Mouse (Mus musculus): ENCODE data around the gene Tmem59.

Gene Tmem59

DNA sequence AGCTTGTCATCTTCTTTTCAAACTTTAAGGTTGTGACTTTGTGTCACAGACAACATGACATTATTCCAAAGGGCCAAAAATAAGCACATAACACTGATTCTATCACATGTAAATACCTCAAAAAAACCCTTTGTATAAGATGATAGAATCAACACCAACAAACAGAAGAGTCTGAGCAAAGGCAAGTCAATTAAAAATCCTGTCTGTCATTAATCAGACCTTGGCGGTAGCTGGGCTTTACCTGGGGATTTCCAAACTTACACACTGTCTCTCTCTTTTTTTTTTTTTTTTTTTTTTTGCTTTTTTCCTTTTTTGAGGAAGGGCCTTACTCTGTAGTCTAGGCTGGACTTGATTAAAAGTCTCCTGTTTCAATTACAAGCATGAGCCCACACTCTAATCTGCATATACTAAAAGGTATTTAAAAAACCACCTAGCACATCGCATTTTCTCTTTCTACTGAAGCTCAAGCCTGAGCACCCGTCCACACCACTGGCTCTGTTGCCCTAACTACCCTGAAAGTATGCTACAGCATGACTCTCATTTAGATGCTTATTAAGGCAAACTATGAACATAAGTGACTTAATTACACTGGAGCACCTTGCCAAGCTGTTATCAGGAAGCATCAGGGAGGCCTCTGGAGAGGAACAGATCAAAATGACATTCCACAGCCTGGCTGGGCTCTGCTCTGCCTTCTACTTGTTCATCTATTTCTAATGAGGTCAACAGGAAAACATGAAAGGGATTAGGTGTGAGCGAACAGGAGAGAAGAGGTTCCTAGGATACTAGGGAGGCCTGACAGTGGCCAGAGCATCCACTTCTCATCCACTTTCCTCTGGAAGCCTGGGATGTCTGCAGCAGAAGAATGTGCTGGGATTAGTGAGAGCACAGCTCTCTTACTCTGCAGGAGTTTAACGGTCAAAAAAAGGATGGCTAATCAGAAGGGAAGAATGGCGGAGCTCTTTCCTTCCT lies 65.5 kb downstream of the Tmem59 start:
- 68% methylated on average over 6 of the region's 6 CpGs for WGBS

DNA sequence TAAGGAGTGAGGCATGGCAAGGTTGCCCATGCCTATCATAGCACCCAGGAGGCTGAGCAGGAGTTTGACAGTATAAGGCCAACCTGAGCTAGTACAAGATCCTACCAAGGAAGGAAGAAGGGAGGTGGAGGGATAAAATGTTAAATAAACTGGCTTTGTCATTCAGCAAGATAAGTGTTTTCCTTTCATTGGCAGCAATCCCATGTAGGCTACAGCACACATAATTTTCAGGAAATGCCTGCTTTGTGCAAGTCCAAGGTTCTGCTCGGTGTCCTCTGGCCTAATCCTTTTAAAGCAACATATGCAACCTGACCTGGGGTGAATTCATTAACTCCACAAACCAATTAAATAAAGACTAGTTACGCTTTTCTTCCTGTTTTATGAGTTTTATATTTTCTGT lies 67.2 kb downstream of the Tmem59 start:
- WGBS = 48% methylated on average over 2 of the region's 2 CpGs

DNA sequence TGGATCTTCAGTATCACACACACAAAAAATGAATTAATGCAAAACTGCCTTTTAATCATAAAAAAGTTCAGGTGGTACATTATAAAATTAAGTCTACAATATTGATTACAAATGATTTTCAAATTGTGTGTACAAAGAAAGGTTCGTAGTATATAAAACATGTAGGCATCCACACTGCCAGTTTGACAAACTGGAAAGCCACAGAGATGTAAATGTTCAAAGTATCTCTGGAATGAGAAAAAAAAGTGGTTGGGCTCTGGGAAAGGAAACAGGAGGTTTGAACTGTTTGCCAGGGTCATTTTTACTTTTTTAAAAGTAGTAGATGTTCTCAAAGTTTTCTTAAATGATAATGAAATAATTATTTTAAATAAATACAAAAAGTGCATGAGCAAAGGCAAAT lies 67.8 kb downstream of the Tmem59 start:
- 79% methylated on average over 1 of the region's 1 CpGs for WGBS

DNA sequence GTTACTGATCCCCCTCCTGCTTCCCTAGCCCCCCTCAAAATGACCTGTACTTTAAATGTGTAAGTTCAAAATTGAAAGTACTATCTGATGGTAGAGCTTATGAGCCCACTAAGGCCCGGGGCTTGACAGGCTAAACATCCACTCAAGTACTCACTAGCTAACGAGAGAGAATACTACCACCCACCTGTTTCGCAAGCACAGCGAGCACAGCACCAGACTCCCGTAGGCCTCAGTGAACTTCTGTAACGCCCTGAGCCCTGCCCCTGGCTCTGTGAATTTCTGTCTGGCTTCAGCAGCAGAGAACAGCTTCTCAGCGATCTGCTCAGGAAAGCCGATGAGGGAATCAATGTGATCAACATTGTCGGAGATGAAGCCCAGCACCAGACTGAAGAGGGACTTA lies 68.9 kb downstream of the Tmem59 start:
- WGBS = 70% methylated on average over 9 of the region's 9 CpGs

DNA sequence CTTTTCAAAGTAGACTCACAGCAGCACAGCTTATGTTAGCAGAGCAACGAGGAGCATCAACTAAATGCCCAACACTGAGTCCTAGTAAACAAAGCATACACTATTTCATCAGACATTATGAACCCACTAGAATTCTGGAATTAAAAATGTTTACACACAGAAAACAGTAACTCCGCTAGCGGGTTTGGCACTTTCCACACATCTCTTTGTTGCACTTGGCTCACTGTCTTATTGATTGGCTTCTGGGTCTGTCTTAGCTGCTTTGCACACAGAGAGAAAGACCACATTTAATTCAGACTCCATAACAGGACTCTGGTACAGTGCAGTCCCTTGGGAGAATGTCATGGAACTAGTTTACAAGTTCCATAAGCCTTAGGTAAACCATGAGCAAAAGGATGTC lies 69.9 kb downstream of the Tmem59 start:
- 59% methylated on average over 3 of the region's 3 CpGs for WGBS

DNA sequence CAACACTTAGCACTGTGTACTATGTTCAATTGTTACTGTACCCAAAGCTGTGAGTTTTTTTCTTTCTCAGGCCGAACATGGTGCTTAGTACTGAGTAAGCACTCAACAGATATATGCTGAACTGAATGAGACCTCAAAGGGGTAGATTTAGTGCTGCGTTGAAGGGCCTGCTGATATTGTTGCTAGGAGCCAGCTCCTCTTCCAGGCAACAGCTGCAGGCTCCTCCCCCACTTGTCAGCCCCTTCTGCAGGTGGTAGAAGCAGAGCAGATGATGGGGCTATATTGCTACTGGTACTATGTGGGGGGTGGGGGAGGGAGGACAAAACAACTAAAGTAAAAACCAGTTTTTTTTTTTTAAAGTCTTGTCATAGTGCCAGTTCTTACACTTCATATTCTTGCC lies 71.3 kb downstream of the Tmem59 start:
- 32% methylated on average over 2 of the region's 2 CpGs for WGBS

DNA sequence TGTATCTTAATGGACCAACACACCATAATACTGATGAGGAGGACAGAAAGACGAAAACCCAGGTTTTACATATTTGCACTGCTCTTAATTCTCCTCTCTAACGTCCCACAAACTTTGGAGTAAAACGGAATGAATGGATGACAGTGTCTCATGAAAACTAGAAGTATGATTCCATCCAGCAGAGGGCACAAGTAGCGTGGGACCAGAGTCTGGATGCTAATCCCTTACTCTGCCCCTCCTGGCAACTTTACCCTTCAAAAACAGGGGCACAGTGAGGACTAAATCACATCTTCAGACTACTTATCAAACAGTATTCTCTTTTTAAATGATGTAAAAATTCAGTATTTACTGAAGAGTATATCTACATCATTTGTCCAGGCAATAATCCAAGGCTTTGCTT lies 72.3 kb downstream of the Tmem59 start:
- WGBS = 18% methylated on average over 4 of the region's 4 CpGs
